Mouse (Mus musculus): Measurements from ENCODE around the gene Atp8a1.

GRCm38 (mm10) chr5:67605951-67606350 lies 241.3 kb downstream of the Atp8a1 start:
- TF ChIP-seq CTCF (IDR thresholded peaks at IDR 0.05; ENCODE audit: control insufficient read depth, insufficient read depth, insufficient read length) (no peak), USF1 (IDR thresholded peaks at IDR 0.05; ENCODE audit: low read depth) (no peak), MAX (IDR thresholded peaks at IDR 0.05) (no peak)

Measured in C2C12 (cell line).